In genomic region chr6:71374311-71374829, GRCm38 (mm10) we compare ENCODE assay signal across 30 mouse cellular contexts. TPM values are rescaled to one million over a fixed set of nuclear protein-coding genes. Genes with fewer than 3 reads are reported as not detected.
DNase-seq lines count a peak whose midpoint lies in the region; ATAC-seq and TF ChIP-seq lines count a peak whose summit lies in the region.
"Had no signal": no experiment of that assay in that cellular context is flagged by ENCODE, and none has a peak within 500 bp of the region (broad histone marks: within the 10 kb centered on the region; RNA-seq: fewer than 3 reads in every experiment).

No protein-coding gene starts in this region.

- TF ChIP-seq POLR2A in thymus, adult 2 months (IDR thresholded peaks at IDR 0.05; ENCODE audit: control insufficient read depth, extremely low read depth, insufficient read depth, low read length, poor library complexity): no peak; the same call in 1 of the 2 replicates

- H3K27me3 ChIP-seq in heart, embryonic 12.5 days (replicated peaks): no peaks in the 10 kb centered on the region
- no peaks in the 10 kb centered on the region for H3K27me3 ChIP-seq in thymus, adult 2 months (ENCODE audit: control insufficient read depth, insufficient read depth, low read length)
- H3K27me3 ChIP-seq: embryonic facial prominence, embryonic 13.5 days; forebrain, embryonic 12.5 days; forebrain, embryonic 15.5 days had no signal

- DNase-seq in heart, adult 11 months: peak; percentile 84
- peak; percentile 52 for DNase-seq in thymus, adult 2 months
- DNase-seq in thymus, adult 18-20 months: no peak
- peak; percentile 68 for DNase-seq in thymus, postnatal 25 days
- no peak for DNase-seq in lung, postnatal 36 days
- DNase-seq: adrenal gland, adult 8-10 months; adrenal gland, postnatal 25 days; cerebellum, adult 11-12 months; cerebellum, adult 8-10 months; cerebellum, postnatal 10 days; cerebellum, postnatal 36 days; embryo, embryonic 11 days; gastrocnemius, postnatal 25 days; heart, adult 2 months; heart, postnatal 10 days; heart, postnatal 4 days had no signal

- no peak for TF ChIP-seq CTCF in thymus, adult 2 months (IDR thresholded peaks at IDR 0.05; ENCODE audit: borderline replicate concordance, control insufficient read depth, extremely low read depth, insufficient read depth, low read length, poor library complexity)

- no peaks in the 10 kb centered on the region for H3K9me3 ChIP-seq in heart, embryonic 12.5 days (replicated peaks)
- H3K9me3 ChIP-seq: embryonic facial prominence, embryonic 13.5 days; forebrain, embryonic 12.5 days; forebrain, embryonic 15.5 days; heart, embryonic 10.5 days had no signal

- 73% methylated on average over 19 of the region's 19 CpGs for WGBS in heart, embryonic 12.5 days
- 79% methylated on average over 19 of the region's 19 CpGs for WGBS in thymus, adult 2 months

- no peaks in the 10 kb centered on the region for H3K4me1 ChIP-seq in heart, embryonic 12.5 days (replicated peaks)
- peaks cover 24% of the 10 kb centered on the region for H3K4me1 ChIP-seq in thymus, adult 2 months (replicated peaks; ENCODE audit: control insufficient read depth, insufficient read depth, low read length)
- H3K4me1 ChIP-seq: embryonic facial prominence, embryonic 10.5 days; embryonic facial prominence, embryonic 13.5 days; forebrain, embryonic 12.5 days; forebrain, embryonic 15.5 days; heart, embryonic 10.5 days had no signal

- H3K4me2 ChIP-seq in heart, embryonic 12.5 days: no peak overlapping the region
- H3K4me2 ChIP-seq: embryonic facial prominence, embryonic 13.5 days; forebrain, embryonic 12.5 days; forebrain, embryonic 15.5 days; hindbrain, embryonic 14.5 days had no signal

- no peak overlapping the region for H3K4me3 ChIP-seq in heart, embryonic 12.5 days
- H3K4me3 ChIP-seq in thymus, adult 2 months (ENCODE audit: control insufficient read depth, insufficient read depth, low read length): peak overlapping the region; percentile 85
- H3K4me3 ChIP-seq: embryonic facial prominence, embryonic 10.5 days; embryonic facial prominence, embryonic 13.5 days; erythroblast, embryonic 14.5 days; forebrain, embryonic 12.5 days; forebrain, embryonic 15.5 days; heart, adult 2 months; heart, embryonic 10.5 days had no signal

- no peaks in the 10 kb centered on the region for H3K36me3 ChIP-seq in heart, embryonic 12.5 days
- H3K36me3 ChIP-seq in thymus, adult 2 months (ENCODE audit: control insufficient read depth, insufficient read depth, low read length): peaks cover 43% of the 10 kb centered on the region
- H3K36me3 ChIP-seq: embryonic facial prominence, embryonic 10.5 days; embryonic facial prominence, embryonic 13.5 days; forebrain, embryonic 12.5 days; forebrain, embryonic 15.5 days; heart, embryonic 10.5 days had no signal

- no peak for ATAC-seq in heart, embryonic 12.5 days (ENCODE audit: insufficient number of reproducible peaks, low FRiP score)
- ATAC-seq: activated CD4-positive, CD25-positive, alpha-beta regulatory T cell, adult 4 months; forebrain, embryonic 15.5 days; hindbrain, postnatal 0 days had no signal

- no peak overlapping the region for H3K9ac ChIP-seq in heart, embryonic 12.5 days
- H3K9ac ChIP-seq: embryonic facial prominence, embryonic 13.5 days; forebrain, embryonic 12.5 days; forebrain, embryonic 15.5 days; hindbrain, embryonic 14.5 days had no signal

- H3K27ac ChIP-seq in heart, embryonic 12.5 days (ENCODE audit: poor library complexity, severe bottlenecking): no peak overlapping the region
- H3K27ac ChIP-seq in thymus, adult 2 months (ENCODE audit: control insufficient read depth, insufficient read depth, low read length): peak overlapping the region; percentile 96
- H3K27ac ChIP-seq: embryonic facial prominence, embryonic 10.5 days; embryonic facial prominence, embryonic 13.5 days; forebrain, embryonic 12.5 days; forebrain, embryonic 15.5 days; heart, adult 2 months; heart, embryonic 10.5 days; hindbrain, embryonic 14.5 days; hindbrain, postnatal 0 days had no signal

RNA-seq across cellular contexts. Expression of gene Cd8a, which starts 1.1 kb away (rescaled TPM):
- polyA plus RNA-seq in heart, embryonic 12.5 days (2016; fragmentation: Nextera tagmentation; extraction: Ambion mirVana): not detected in 2 replicates
- polyA plus RNA-seq in thymus, adult 2 months (2012; rRNA removed): 883 and 918 TPM in 2 replicates
- polyA plus RNA-seq: brain, embryonic 14.5 days; cortical plate, adult 2 months; embryonic facial prominence, embryonic 10.5 days; embryonic facial prominence, embryonic 13.5 days; erythroblast, embryonic 14.5 days; forebrain, embryonic 12.5 days; forebrain, embryonic 15.5 days; heart, embryonic 10.5 days; heart, embryonic 14.5 days; hindbrain, embryonic 11.5 days; hindbrain, embryonic 14.5 days; hindbrain, postnatal 0 days had no signal

RNA-seq across cellular contexts. Expression of gene Cd8b1, which starts 51.8 kb away (rescaled TPM):
- polyA plus RNA-seq in heart, embryonic 12.5 days (2016; fragmentation: Nextera tagmentation; extraction: Ambion mirVana): not detected in 2 replicates
- polyA plus RNA-seq in thymus, adult 2 months (2012; rRNA removed): 712 and 845 TPM in 2 replicates
- polyA plus RNA-seq: brain, embryonic 14.5 days; cortical plate, adult 2 months; erythroblast, embryonic 14.5 days; forebrain, embryonic 12.5 days; forebrain, embryonic 15.5 days; heart, embryonic 10.5 days; hindbrain, embryonic 11.5 days; hindbrain, embryonic 14.5 days; hindbrain, postnatal 0 days had no signal

RNA-seq across cellular contexts. Expression of gene Smyd1, which starts 52.3 kb away (rescaled TPM):
- polyA plus RNA-seq in heart, embryonic 12.5 days (2016; fragmentation: Nextera tagmentation; extraction: Ambion mirVana): 110 and 113 TPM in 2 replicates
- 9.6 and 15.1 TPM in 2 replicates for polyA plus RNA-seq in thymus, adult 2 months (2012; rRNA removed)
- polyA plus RNA-seq: activated CD4-positive, CD25-positive, alpha-beta regulatory T cell, adult 4 months; erythroblast, embryonic 14.5 days had no signal

Comparison
In these comparisons a context has a peak if more than half of its experiments do, and no peak if none do; other contexts are left out.
1. DNase-seq: peak in heart, adult 11 months (single experiment), thymus, adult 2 months (single experiment) and thymus, postnatal 25 days (single experiment); none in thymus, adult 18-20 months (0 of 2) and lung, postnatal 36 days (single experiment).
2. RNA of gene Cd8a, which starts 1.1 kb away (polyA plus RNA-seq): 883 to 918 TPM in thymus, adult 2 months; not detected in heart, embryonic 12.5 days; every median in the first group is over 100 times any median in the second.
3. RNA of gene Cd8b1, which starts 51.8 kb away (polyA plus RNA-seq): 712 to 845 TPM in thymus, adult 2 months; not detected in heart, embryonic 12.5 days; every median in the first group is over 100 times any median in the second.